Mouse (Mus musculus): ENCODE data around the gene Aox1.
A peak's percentile ranks its signal among the peaks of the same experiment; 100 is the strongest.
"Not testable (repeated sequence)": the region's sequence is repeated elsewhere in the genome, so short reads cannot be mapped to it uniquely, and the experiment has no call there.

Gene Aox1

DNA sequence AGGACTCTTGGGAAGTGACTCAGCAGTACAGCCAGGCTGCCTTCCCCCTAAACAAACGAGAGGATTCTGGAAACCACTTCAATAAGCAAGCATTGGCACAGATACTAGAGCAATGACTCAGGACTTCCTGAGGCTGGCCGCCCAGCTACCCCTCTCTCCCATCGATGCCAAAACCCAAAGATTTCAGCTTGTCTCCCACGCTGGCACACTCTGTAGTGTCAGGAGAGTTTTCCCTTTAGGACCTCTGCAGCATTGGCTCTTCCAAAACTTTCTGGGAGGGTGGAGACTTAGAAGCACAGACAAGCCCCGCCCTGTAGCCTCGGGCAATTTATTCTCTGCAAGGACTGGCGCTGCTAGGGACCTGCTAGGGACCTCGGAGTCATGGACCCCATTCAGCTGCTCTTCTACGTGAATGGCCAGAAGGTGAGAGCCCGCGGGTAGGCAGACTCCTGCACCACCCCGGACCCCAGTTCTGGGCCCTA, at the start of gene Aox1:
TSS of gene Aox1 (plus strand) at position 296 of the 482 bp plus-strand sequence.
- DNase-seq (ENCODE audit: low read depth, low spot score), result no peak

DNA sequence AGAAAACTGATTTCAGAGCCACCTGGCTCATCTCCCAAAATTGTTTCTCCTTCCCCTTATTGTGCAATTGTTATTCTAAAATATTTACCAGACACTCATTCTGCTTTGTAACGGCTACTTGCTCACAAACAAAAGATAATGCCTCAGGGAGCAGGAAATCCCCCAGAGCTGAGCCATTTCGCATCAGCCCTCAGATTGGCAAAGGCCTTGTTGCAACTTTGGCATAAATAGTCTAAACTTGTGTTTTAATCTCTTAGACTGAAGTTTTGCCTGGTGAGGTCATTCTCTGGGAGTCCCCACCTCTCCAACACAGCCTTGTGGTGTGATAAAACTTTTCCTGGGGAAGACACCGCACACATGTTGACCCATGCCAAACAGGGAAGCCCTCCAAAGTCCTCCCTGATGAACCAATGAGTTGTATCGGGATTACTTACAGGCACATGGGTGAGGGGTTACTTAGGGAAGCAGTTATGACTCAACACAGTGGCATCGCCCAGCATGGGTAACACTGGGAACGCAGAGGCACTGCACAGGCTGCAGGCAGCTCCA, 40.6 kb upstream of the Aox1 start:
- DNase-seq (ENCODE audit: low read depth, low spot score), result no peak

DNA sequence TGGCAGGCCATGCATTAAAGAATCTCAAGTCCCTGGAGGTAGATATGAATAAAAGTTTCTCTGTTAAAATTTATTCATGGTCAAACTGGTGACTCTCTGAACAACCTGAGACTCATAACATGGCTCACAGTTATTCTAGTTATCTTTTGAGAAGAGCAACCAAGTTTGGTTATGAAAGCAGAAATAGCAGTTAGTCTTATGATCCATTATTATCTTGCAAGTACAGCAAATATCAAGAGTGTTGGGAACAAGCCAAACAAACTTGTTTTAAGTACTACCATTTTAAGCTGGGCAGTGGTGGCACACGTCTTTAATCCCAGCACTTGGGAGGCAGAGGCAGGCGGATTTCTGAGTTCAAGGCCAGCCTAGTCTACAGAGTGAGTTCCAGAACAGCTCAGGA, 38.5 kb upstream of the Aox1 start:
- DNase-seq (ENCODE audit: low read depth, low spot score), result no peak

DNA sequence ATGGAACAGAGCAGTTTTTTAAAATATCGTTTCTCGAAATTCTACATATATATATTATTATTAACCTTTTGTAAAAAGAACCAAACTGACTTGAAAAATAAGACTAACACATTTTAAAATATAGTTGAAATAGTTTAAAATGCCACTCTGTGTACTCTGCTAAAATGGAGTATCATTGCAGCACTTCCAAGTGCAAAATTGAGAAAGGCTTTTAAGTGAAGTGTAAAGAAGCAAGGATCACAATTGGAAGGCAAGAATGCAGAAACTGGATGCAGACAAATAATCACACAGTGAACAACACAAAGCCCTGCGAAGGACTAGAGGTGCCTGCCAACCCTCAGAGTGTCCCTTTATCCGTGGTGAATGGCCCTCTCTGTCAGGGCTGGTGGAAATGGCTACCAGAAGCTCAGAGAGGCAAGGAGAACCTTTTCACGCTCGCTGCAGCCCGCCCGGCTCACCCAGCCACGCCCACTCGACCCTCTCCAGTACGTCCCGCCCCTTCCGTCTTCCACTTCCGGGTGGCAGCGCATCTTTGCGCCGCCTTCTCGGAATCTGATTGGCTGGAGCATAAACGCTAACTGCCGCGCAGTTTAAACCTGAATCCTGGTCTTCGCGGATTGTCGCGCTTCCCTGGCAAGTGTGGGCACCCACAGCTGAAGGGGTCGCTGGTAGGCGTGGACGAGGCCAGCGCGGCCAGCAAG, 34.1 kb upstream of the Aox1 start, which contains the start of gene Sgo2a:
TSS of gene Sgo2a (plus strand) at position 540 of the 701 bp plus-strand sequence.
- DNase-seq (ENCODE audit: low read depth, low spot score), result peak; percentile 97

DNA sequence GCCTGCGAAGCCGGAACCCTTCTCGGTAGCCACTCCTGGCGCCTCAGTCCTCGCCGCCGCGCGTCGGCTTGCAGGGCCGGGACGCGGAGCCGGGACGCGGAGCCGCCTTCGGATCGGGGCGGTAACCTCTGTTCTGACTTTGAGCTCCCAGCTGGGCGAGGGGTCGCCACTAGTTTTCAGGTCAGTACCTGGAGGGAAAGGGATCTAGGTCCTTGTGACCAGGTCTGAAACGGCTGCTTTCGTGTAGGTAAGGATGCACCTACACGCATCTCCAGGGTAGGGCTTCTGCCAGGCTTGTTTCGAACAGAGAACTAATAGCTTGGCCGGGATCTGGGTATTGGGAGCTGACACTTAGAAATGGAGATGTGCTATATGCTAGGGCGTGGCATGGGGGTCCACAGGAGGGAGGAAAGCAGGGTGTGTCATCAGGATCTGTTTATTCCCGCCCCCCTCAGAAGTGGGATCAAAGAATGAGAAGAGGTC, 33.6 kb upstream of the Aox1 start:
- DNase-seq (ENCODE audit: low read depth, low spot score), result no peak

DNA sequence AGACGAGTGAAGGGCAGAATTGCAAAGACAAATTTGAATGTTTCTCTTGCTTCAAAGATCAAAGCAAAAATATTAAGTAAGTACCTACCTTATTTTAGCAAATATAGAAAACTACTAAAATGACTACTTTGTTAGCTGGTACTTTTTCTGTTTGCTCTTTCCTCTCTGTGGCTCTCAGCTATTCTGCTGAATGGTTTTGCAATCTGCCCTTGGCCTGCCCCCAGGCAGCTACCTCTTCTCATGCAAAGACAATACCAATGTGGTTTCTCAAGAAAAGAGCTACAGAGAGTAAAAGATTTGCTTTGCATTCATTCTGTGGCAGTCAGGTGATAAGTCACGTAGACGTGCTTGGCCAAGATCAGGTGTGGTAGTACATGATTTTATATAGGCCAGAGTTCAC, 31.6 kb upstream of the Aox1 start:
- DNase-seq (ENCODE audit: low read depth, low spot score), result no peak

DNA sequence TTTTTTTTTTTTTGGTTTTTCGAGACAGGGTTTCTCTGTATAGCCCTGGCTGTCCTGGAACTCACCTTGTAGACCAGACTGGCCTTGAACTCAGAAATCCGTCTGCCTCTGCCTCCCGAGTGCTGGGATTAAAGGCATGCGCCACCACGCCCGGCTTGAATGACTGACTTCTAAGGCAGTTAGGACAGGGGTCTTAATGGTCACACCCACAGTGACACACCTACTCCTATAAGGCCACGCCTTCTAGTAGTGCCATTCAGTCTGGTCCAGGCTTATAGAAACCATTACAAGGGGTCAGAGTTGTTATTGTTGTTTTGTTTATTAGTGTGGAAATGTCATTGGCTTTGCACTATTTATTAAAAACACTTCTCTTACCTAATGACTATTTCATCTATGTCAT, 23.3 kb upstream of the Aox1 start:
- DNase-seq (ENCODE audit: low read depth, low spot score), result not testable (repeated sequence)

DNA sequence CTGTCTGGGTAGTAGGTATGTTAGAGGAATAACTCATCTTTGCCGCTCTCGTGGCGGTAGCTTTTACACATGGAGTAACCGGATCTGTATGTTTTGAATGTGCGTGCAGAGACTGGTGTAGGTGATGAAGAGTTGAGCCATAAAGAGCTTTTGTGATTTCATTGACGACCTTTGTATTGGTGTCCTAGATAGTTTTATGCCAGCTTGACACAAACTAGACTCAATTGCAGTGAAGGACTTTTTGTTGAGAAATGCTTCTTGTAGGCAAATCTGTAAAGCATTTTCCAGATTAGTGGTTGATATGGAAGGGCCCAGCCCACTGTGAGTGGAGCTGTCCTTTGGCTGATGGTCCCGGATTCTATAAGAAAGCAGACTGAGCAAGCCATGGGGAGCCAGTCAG, 10.9 kb upstream of the Aox1 start, which contains the start of gene Kctd18:
TSS of gene Kctd18 (minus strand) at position 101 of the 400 bp plus-strand sequence.
- no peak for DNase-seq (ENCODE audit: low read depth, low spot score)

DNA sequence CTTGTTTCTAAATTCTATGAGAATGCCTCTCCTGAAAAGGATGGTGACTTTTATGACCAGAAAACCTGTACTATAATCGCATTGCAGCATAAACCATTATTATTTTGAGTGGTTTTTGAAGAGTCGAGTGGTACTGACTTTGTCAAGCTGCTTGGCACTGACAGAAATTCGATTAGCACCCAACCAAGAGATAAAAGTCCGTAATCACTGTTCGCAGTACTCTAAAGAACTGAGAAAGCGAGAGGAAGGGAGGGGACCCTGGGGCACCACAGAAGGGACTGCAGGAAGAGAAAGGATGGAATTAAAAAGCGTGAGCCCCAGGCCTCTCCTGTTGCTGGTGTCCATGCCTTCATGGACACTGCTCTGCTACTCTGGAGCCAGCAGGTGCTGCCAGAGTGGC, 2.0 kb upstream of the Aox1 start:
- DNase-seq (ENCODE audit: low read depth, low spot score), result no peak

DNA sequence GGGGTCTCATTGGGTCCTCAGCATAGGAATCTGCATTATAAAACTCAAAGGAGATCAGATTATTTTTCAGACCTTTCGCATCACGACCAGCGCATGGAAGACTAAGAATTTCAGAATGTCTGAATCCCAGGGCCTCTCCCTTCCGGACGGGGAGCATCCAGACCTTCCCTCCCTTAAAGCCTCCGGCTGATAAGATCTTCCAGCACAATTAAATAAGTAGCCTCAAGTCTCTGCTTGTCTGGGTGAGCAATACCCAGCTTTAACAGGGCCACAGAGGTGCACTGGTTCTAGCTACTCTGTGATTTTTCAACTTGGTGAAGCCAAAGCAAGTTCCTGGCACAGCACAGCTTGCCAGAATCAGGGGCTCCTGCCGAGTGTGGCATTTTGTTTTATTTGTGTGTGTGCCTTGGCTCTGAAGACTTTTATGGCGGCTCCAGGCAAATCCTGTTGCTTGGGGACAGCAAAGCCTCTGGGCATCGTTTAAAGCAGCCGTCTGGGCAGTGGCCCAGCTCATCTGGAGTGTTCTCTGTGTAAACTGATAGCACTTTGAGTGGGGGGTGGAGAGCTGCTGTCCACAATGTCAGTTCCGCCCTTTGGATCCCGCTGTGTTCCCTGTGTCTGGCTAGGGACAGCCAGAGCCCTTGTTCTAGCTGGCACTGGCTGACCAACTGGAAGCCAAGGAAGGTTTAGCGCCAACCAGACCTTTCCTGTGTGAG, 583 bp downstream of the Aox1 start:
- no peak for DNase-seq (ENCODE audit: low read depth, low spot score)

DNA sequence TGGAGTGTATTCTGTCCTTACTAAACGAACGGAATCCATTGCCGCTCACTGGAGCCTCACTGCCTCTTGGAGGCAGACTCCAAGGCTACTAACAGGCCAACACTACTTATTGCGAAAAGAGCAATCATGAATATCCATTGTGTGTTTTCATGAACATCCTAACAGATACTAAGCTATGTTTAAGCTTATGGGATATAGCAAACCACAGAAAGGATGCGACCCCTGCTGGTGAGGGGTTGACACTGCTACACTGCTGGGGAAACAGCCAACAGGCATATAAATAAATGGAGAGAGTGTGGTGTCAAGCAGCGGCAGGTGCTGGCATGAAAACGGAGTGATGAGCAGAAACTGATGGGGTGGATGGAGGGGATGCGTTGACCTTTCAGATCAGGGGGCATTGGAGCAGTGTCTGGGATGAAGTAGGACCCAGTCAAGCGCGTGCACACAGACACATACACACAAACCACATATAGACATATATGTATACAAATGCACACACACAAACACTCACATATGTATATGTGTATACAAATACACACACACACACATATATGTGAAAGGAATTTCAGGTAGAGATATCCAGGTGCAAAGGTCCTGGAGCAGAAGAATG, 1.5 kb downstream of the Aox1 start:
- peak; percentile 74 for DNase-seq (ENCODE audit: low read depth, low spot score)

DNA sequence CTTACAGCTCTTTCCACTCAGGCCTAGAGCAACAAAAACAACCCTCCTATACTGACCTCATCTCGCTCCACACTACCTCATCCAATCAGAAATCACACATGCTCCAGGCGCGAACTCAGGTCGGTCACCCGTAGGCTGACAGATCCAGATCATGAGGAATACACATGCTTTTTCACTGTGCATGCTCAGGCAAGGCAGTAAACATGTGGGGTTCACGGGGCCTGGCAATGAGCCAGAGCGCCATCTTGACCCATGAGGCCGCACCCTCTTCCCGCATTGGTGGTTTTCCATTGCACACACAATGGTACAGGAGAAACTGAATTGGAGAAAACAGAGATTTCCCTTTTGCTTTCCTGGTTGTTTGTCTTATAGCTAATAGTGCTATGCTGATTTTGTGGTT, 7.6 kb downstream of the Aox1 start:
- not testable (repeated sequence) for DNase-seq (ENCODE audit: low read depth, low spot score)

DNA sequence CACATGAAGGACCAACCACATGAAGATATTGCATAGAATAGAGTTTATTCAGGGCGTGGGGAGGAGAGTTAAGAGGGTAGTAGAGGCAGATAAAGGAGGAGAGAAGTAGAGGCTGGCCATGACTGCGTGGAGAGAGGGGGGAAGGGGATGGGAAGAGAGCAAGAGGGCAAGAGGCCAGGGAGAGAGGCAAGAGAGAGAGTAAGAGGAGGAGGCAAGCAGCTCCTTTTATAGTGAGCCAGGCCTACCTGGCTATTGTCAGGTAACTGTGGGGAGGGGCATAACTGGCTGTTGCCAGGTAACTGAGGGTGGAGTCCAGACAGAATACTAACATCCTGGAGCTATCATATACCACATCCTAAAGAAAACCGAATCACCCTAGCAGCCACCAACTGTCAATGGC, 15.3 kb downstream of the Aox1 start:
- DNase-seq (ENCODE audit: low read depth, low spot score), result no peak

DNA sequence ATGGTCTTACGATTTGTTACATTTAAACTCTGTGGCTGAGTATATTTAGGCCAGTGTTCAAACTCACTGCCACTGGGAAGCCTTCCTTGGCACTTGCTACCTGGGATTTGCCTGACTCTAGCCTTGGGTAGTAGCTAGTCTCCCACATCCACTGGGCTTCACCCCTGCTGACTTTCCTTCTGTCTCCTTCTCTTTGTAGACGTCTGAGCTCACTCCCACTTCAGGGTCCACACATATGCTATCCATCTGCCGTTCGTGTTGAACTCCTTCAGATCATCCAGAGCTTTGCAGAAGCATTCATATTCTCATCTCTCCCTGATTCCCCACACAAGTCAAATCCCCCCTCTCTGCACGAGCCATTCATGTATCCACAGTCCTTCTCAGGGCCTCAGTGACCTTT, 15.8 kb downstream of the Aox1 start:
- DNase-seq (ENCODE audit: low read depth, low spot score), result no peak

DNA sequence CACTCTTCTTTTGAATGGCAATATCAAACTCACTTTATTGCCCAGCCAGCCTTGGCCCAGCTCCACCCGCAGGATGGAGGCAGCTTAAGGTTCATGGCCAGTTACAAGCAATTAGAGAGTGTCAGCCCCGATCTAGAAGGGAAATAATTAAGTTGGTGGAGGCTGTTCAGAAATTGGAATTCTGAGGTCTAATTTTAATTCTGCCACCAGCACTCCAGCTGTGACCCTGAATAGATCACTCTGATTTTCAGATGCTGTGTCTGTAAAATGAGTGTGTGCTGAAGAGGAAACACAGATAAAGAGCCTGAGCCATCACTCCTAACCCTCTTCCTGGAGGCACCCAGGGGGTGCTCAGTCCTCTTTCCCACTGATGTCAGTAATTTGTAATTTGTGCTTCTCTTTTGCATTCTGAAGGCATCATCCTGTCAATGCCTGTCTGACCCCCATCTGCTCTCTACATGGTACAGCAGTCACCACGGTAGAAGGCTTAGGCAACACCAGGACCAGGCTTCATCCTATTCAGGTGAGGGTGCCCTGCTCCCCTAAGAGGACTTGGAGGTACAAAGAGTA, 17.1 kb downstream of the Aox1 start:
- no peak for DNase-seq (ENCODE audit: low read depth, low spot score)

DNA sequence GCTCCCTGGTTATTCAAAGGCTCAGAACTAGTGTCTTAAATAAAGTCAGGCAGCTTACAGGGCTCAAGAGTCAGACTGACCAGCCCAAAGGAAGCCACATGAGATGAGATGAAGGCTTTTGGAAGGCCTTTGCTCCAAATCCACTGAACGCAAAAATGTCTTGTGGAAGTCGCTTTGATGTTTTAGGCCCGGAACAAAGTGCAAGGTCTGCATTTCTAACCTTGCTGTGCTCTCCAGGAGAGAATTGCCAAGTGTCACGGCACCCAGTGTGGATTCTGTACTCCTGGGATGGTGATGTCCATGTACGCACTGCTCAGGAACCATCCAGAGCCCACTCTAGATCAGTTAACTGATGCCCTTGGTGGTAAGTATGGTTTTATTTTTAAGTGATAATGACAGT, 19.4 kb downstream of the Aox1 start:
- no peak for DNase-seq (ENCODE audit: low read depth, low spot score)

DNA sequence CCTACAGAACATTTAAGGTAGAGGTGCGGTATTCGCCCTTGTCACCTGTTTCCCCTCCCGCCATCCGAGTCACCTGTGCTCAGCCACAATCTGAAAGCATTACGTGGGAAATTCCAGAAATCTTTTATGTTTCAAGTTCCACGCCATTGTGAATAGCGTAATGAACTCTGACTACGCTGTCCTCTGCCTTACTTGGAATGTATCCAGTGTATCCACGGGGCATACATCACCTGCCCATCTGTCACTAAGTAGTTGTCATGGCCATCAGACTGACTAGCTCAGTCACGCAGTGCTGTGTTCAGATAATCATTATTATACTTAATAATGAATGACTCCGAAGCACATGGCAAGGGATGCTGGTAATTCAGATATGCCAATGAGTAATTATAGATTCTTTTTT, 25.9 kb downstream of the Aox1 start:
- no peak for DNase-seq (ENCODE audit: low read depth, low spot score)

DNA sequence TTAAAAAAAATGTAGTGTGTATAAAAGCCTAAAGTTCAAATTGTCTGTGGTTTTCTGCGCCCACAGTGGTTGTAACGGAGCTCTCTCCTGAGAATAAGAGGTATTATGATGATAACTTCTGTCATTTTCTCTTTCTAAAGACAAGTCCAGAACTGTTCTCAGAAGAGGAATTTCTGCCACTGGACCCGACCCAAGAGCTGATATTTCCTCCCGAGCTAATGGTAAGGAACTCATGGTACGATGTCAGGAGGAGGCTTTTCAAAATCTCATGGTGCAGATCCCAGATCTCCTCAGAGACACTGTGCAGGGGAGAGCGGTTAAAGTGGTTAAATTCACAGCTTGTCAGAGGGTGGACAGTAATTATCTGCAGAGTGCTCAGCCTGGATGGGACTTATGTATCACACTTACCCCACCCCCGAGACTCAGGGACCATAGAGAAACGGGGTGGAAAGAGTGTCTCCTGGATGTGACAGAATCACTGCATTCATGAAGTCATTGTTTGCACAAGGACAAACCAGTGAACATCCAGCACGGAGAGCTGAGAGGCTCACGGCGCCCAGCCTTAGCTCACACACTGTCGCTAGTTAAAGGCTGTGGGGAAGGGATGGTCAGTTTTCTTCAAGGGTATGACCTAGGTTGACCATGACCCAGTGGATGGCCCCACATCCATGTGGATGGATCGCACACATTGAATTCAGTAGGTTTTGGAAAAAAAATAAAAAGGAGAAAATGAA, 26.5 kb downstream of the Aox1 start:
- no peak for DNase-seq (ENCODE audit: low read depth, low spot score)

DNA sequence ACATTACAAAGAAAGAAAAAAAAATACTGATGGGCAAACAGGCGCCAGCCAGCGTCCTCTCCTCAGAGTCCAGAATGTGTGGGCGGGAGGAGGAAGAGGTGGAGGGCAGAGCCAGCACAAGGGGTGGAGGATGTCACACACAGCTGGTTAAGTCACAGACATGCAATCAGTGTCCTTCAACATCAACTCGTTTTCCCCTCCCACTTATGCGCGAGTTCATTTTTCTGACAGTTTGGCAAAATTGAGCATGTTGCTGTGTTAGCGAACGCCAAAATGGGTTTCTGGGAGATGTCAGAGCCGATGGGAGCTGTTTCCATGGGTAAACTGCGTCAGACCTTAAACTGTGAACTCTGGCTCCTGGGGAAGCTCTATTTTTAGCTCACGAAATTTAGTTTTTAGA, 27.2 kb downstream of the Aox1 start:
- DNase-seq (ENCODE audit: low read depth, low spot score), result no peak

DNA sequence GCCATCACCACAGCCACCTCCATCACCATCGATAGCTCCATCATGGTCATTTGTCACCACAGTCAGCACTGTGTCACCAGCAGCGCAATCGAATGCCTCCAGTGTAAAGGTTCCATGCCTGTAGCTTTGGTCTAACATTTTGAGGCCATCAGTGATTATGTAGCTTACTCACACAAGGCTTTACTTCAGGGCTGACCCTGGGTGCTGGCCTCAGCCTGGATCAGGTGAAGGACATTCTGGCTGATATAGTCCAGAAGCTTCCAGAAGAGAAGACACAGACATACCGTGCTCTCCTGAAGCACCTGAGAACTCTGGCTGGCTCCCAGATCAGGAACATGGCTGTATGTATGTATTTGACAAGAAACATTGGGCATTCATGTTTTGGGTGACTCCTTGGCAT, 29.1 kb downstream of the Aox1 start:
- DNase-seq (ENCODE audit: low read depth, low spot score), result no peak

DNA sequence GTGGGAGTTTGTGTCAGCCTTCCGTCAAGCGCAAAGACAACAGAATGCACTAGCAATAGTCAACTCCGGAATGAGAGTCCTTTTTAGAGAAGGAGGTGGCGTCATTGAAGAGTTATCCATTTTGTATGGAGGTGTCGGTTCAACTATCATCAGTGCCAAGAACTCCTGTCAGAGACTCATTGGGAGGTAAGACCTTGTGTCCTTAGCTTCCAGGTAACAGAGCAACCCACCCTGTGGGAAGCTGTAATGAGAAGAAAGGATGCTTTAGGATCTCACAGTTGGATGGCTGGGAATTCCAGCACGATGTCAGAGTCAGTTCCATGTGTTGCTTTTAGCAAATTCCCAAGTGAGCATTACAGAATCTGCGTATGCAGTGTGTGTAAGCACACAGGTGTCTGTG, 32.4 kb downstream of the Aox1 start:
- DNase-seq (ENCODE audit: low read depth, low spot score), result no peak
